Mouse (Mus musculus): ENCODE data around the gene 1700003E16Rik.
A peak's percentile ranks its signal among the peaks of the same experiment; 100 is the strongest.

1700003E16Rik gene

DNA sequence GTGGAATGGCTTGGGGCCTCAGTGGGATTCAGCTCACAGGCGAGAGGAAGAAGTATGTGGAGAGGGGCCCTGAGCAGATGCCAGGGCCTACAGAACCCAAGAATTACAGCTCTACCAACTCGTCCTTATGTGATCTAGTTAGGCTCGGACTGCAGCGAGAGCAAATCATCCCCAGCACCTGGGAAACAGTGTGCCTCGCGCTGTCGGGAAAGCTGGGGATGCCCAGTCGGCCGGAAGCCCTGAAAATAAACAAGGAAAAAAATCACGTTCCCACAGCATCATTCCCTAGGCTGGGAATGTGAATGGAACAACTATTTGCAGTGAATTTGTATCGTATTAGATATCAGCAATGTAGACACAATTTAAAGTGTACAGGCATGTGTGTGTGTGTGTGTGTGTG lies 50.1 kb downstream of the 1700003E16Rik start:
- no peak for DNase-seq (ENCODE audit: low spot score)

- DNase-seq (ENCODE audit: low spot score): no peak
These were observed 51.3 kb downstream of the 1700003E16Rik start for GRCm38 (mm10) chr6:83207361-83208049.

GRCm38 (mm10) chr6:83208050-83208400 lies 51.8 kb downstream of the 1700003E16Rik start:
- DNase-seq (ENCODE audit: low spot score): no peak

DNA sequence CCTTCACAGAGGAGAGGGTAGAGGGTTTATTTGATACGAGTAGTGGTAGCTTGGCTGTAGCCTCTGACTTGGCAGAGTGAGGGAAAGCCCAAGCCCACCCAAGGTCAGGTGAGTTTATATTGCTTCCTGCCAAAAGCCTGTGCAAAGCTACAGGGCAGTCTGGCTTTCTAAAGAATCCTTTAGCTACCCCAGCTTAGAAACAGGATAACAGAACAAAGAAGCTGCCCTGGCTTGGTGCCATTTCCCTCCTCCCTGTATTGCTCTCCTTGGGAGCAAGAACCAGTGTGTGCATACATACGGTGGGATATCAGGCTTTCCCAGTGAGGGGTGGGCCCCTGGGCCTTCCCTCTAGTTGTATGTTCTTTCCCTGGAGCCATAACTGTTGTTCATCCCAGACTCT lies 54.3 kb downstream of the 1700003E16Rik start:
- DNase-seq (ENCODE audit: low spot score): peak; percentile 78

DNA sequence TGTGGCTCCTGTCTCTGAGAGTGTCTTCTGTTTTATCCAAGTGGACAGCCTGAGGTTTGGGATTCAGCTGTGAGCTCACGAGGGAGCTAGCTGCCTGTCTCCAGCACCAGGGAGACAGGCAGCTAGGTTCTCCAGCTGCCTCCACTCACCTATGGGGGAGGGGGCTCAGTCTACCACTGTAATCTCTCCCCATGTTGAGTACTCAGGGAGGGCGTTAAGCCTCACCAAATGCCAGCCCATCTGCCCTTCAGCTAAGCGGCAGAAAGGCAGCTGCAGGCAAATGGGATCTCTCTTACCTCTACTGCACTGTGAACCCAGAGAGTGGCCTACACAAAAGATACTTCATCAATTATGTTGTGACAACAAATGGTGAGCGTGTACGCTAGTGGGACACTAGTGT lies 55.3 kb downstream of the 1700003E16Rik start:
- no peak for DNase-seq (ENCODE audit: low spot score)
